Mouse (Mus musculus) neutrophil, adult 83 days (primary cell): ENCODE results near the gene Epx. TPM values are rescaled to one million over a fixed set of nuclear protein-coding genes. Genes with fewer than 3 reads are reported as not detected.

ENCODE experiments used
- total RNA-seq, 2 experiments: library from RNA; stranded (reverse); gene quantifications; one replicate each; pipeline ENCODE4 v1.2.4; 2023

Epx gene
- 10 to 100 TPM; 16.1 to 58.8 TPM for total RNA-seq

DNA sequence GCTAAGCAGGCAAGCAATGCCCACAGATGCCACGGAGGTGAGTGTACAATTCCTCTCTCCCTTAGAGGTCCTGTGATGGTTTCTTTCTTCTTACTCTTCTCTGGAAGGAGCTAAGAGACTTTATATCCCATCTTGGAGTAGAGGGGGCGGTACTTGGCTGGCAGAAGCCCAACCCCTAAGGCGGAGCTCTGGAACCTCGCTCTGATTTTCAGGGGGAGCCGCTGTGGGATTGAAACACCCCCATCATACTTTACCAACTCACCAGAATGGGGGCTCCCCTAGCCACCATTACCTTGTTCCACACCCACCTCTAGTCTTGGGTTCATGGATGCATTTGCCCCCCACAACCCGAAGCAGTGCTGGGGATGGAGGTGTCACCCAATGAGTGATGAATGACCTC, at the start of gene Epx:
TSS of gene Epx (minus strand) at position 101 of the 400 bp plus-strand sequence.

GRCm38 (mm10) chr11:87920966-87921365, 45.6 kb upstream of the Epx start, which contains the start of gene Olfr464:
Gene Olfr464 (minus strand): TSS chr11:87920967.

GRCm38 (mm10) chr11:87897287-87897686, 22.0 kb upstream of the Epx start, which contains the start of gene Olfr463:
Gene Olfr463 (minus strand): TSS chr11:87897387.

GRCm38 (mm10) chr11:87892168-87892567, 16.8 kb upstream of the Epx start, which contains the start of gene Olfr462:
Gene Olfr462 (minus strand): TSS chr11:87892268.

GRCm38 (mm10) chr11:87852690-87853596, 22.4 kb downstream of the Epx start, which contains the start of gene Mks1:
Gene Mks1 (plus strand): TSS chr11:87853215.

DNA sequence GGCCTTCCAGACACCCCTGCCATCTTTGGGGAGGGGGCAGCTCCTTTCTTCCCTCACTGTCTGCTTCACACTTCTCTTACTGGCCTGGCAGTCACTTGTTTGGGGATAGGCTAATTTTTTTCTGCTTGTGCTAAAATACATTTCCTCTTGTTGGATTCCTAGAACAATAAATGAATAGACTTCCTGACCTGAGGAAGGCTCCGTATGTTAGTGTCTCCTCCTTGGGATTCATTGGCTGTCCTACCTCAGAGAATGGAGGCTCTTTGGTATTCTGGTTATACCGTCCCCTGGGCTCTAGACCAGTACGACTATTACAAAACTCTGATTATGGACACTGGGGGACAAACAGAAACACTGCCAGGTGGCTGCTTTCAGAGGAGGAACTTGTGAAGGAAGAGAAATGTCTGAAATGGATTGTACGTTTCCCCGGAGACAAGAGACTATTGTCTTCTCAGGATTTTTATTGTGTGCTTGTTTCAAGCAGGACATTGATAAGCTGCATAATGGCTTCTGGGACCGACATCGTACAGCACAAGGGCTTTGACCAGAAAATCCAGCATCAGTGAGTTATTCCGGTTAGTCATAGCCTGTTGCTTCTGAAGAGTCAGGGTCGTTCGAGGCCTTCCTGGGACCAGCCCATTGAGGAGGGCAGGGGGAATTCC, 47.0 kb downstream of the Epx start, which contains the start of gene Lpo:
TSS of gene Lpo (minus strand) at position 51 of the 662 bp plus-strand sequence.

Other genes with a start within 250 kb of the Epx start
- 1 to 10 TPM in 1 of 2 experiments, under 1 TPM in 1; 0.88 to 3.1 TPM for gene Rnf43, start 212.8 kb downstream of the Epx start, total RNA-seq
- gene Supt4a, start 138.0 kb downstream of the Epx start, total RNA-seq, result 100 to 1,000 TPM; 111 to 117 TPM
- 10 to 100 TPM; 22.2 to 23.4 TPM for gene Tspoap1, start 115.0 kb downstream of the Epx start, total RNA-seq
- gene Mpo, start 82.0 kb downstream of the Epx start, total RNA-seq, result 100 to 1,000 TPM; 914 to 936 TPM
- not detected for gene Lpo, start 47.2 kb downstream of the Epx start, total RNA-seq
- 1 to 10 TPM; 2.9 to 4.4 TPM for gene Mks1, start 22.3 kb downstream of the Epx start, total RNA-seq
- not detected for gene Olfr462, start 16.7 kb upstream of the Epx start, total RNA-seq
- not detected for gene Olfr463, start 21.9 kb upstream of the Epx start, total RNA-seq
- not detected for gene Olfr464, start 45.4 kb upstream of the Epx start, total RNA-seq
- gene Dynll2, start 112.0 kb upstream of the Epx start, total RNA-seq, result 10 to 100 TPM; 14.5 to 14.8 TPM
- gene Srsf1, start 171.8 kb upstream of the Epx start, total RNA-seq, result 100 to 1,000 TPM; 176 to 214 TPM
- gene Vezf1, start 192.7 kb upstream of the Epx start, total RNA-seq, result 10 to 100 TPM; 30.6 to 31.7 TPM
- gene Cuedc1, start 222.5 kb upstream of the Epx start, total RNA-seq, result 1 to 10 TPM; 6.3 to 6.7 TPM